Mouse (Mus musculus): Measurements from ENCODE around the gene Llph. TPM values are rescaled to one million over a fixed set of nuclear protein-coding genes. Genes with fewer than 3 reads are reported as not detected.

Llph gene
- polyA plus RNA-seq, 1 experiment from 2014 or later = 68.1 TPM

- Histone ChIP-seq H3K4me3 (peak overlapping the region; percentile 23; the same call in 1 of the 2 replicates), H3K4me1 (peaks cover 7% of the 10 kb centered on the region; the same call in 1 of the 2 replicates), H3K27ac (replicated peaks) (peak overlapping the region; percentile 5; the same call in 1 of the 2 replicates), H3K27me3 (replicated peaks; ENCODE audit: low read depth, poor library complexity, severe bottlenecking) (no peaks in the 10 kb centered on the region), H3K9me3 (no peaks in the 10 kb centered on the region), H3K36me3 (replicated peaks) (peaks cover 39% of the 10 kb centered on the region)
- peak; percentile 76 for DNase-seq (ENCODE audit: low spot score)
- 32% methylated on average over 18 of the region's 18 CpGs for WGBS
Measured at GRCm38 (mm10) chr10:120233655-120234367, 6.9 kb downstream of the Llph start.

DNA sequence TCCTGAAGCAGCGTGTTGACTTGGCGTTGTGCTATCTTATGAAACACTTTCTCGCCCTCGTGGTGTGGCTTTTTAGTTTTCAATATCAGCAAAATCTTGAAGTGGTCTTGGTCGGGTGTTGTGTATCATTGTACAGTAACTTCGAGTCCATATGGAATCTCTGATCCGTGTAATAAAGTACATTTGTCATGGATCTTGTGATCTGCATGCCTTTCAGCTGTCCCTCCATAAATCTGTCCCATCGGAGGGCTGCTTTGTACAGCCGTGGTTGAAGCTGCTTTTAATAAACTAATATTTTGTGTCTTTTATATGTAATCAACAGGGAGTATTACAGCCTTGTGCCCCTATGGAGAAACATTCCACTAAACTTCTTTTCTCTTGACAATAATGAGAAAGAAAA, 10.0 kb downstream of the Llph start:
- no peak for DNase-seq (ENCODE audit: low spot score)
- Histone ChIP-seq H3K9me3 (no peaks in the 10 kb centered on the region), H3K27me3 (replicated peaks; ENCODE audit: low read depth, poor library complexity, severe bottlenecking) (no peaks in the 10 kb centered on the region), H3K36me3 (replicated peaks) (peaks cover 11% of the 10 kb centered on the region; the same call in 1 of the 2 replicates), H3K4me1 (peaks cover 34% of the 10 kb centered on the region), H3K4me3 (no peak overlapping the region), H3K27ac (replicated peaks) (no peak overlapping the region)
- 87% methylated on average over 9 of the region's 9 CpGs for WGBS

DNA sequence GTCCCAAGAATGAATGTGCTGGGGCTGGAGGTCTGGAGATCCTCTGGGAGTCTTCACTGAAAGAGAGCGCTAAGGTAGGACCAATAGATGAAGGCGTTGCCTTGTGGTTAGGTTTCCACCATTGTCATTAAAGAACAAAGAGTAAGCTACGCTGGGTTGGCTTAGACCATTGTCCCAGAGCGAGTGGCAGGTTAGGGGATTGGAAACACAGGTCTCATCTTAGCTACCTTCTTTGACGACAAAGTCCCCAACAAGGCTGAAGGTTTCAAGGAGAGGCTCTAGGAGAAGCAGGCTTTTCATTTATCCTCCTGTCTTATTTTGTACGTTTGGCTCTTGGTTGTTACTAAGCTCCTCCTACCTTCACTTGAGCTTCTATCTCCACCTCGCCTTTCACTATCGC, 11.4 kb downstream of the Llph start:
- WGBS = 90% methylated on average over 8 of the region's 8 CpGs
- Histone ChIP-seq H3K27ac (replicated peaks) (no peak overlapping the region), H3K27me3 (replicated peaks; ENCODE audit: low read depth, poor library complexity, severe bottlenecking) (no peaks in the 10 kb centered on the region), H3K9me3 (no peaks in the 10 kb centered on the region), H3K4me1 (peaks cover 48% of the 10 kb centered on the region), H3K36me3 (replicated peaks) (no peaks in the 10 kb centered on the region), H3K4me3 (no peak overlapping the region)
- no peak for DNase-seq (ENCODE audit: low spot score)

GRCm38 (mm10) chr10:120239476-120239875, 12.6 kb downstream of the Llph start:
- DNase-seq (ENCODE audit: low spot score) = no peak
- WGBS = 59% methylated on average over 6 of the region's 6 CpGs
- Histone ChIP-seq H3K9me3 (no peaks in the 10 kb centered on the region), H3K27ac (replicated peaks) (no peak overlapping the region; the same call in 1 of the 2 replicates), H3K27me3 (replicated peaks; ENCODE audit: low read depth, poor library complexity, severe bottlenecking) (no peaks in the 10 kb centered on the region), H3K36me3 (replicated peaks) (no peaks in the 10 kb centered on the region), H3K4me3 (no peak overlapping the region), H3K4me1 (peaks cover 49% of the 10 kb centered on the region)

DNA sequence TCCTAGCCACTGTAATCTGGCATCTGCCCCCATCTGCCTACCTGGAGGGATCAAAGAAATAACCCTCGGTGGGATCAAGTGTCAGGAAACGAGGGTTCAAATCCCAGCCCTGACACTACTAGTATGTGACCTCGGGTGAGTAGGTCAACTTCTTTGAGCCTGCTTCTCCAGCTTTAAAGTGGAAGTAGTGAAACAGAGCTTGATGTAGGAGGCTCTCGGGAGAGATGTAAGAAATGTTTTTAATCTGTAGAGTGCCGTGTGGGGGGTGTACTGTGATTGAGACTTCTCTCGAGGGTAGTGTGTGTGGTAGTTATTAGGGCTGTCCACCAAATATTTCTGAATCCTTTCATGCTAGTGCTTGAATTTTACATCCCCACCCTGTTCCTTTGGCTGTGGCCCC, 15.6 kb downstream of the Llph start:
- WGBS = 28% methylated on average over 6 of the region's 6 CpGs
- Histone ChIP-seq H3K4me3 (no peak overlapping the region), H3K9me3 (no peaks in the 10 kb centered on the region), H3K4me1 (peaks cover 65% of the 10 kb centered on the region), H3K27ac (replicated peaks) (peak overlapping the region; percentile 68), H3K36me3 (replicated peaks) (no peaks in the 10 kb centered on the region), H3K27me3 (replicated peaks; ENCODE audit: low read depth, poor library complexity, severe bottlenecking) (no peaks in the 10 kb centered on the region)
- peak; percentile 59 for DNase-seq (ENCODE audit: low spot score)

GRCm38 (mm10) chr10:120245681-120246080, 18.8 kb downstream of the Llph start:
- Histone ChIP-seq H3K4me3 (no peak overlapping the region), H3K9me3 (no peaks in the 10 kb centered on the region), H3K4me1 (peaks cover 62% of the 10 kb centered on the region), H3K27me3 (replicated peaks; ENCODE audit: low read depth, poor library complexity, severe bottlenecking) (no peaks in the 10 kb centered on the region), H3K27ac (replicated peaks) (0 out of 2 replicates have a peak overlapping the region, but pooled peaks have one; percentile 87), H3K36me3 (replicated peaks) (no peaks in the 10 kb centered on the region)
- WGBS = 67% methylated on average over 5 of the region's 5 CpGs
- DNase-seq (ENCODE audit: low spot score) = no peak

GRCm38 (mm10) chr10:120246994-120247750, 20.3 kb downstream of the Llph start:
- H3K27ac ChIP-seq (replicated peaks) = peak overlapping the region; percentile 87
- 46% methylated on average over 9 of the region's 9 CpGs for WGBS
- peak overlapping the region; percentile 30 for H3K4me3 ChIP-seq
- no peaks in the 10 kb centered on the region for H3K9me3 ChIP-seq
- H3K27me3 ChIP-seq (replicated peaks; ENCODE audit: low read depth, poor library complexity, severe bottlenecking) = no peaks in the 10 kb centered on the region
- no peaks in the 10 kb centered on the region for H3K36me3 ChIP-seq (replicated peaks)
- peak; percentile 66 for DNase-seq (ENCODE audit: low spot score)
- peaks cover 58% of the 10 kb centered on the region for H3K4me1 ChIP-seq

- Histone ChIP-seq H3K4me1 (peaks cover 62% of the 10 kb centered on the region), H3K36me3 (replicated peaks) (no peaks in the 10 kb centered on the region), H3K4me3 (no peak overlapping the region), H3K9me3 (no peaks in the 10 kb centered on the region), H3K27ac (replicated peaks) (no peak overlapping the region), H3K27me3 (replicated peaks; ENCODE audit: low read depth, poor library complexity, severe bottlenecking) (no peaks in the 10 kb centered on the region)
- no peak for DNase-seq (ENCODE audit: low spot score)
- 60% methylated on average over 11 of the region's 11 CpGs for WGBS
Measured at GRCm38 (mm10) chr10:120250911-120251683, 24.2 kb downstream of the Llph start.

DNA sequence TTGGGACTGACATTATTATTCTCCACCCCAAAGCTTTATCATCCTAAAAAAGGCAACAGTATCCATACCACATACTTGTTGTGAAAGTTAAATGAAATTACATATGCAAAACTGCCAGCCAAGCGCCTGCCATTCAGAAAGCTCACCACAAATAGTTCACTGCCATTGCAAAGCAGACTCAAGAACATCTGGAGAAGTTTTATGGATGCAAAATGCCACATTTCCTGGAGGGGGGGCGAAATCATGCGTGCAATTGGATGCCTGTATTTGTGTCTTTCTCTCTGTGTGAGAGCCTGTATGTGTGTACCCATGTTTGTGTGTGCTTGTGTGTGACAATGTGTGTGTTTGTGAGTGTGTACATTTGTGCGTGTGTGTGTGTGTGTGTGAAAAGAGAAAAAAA, 24.9 kb downstream of the Llph start:
- no peaks in the 10 kb centered on the region for H3K9me3 ChIP-seq
- 76% methylated on average over 4 of the region's 4 CpGs for WGBS
- peaks cover 55% of the 10 kb centered on the region for H3K4me1 ChIP-seq
- no peak overlapping the region for H3K4me3 ChIP-seq
- peak overlapping the region; percentile 65 for H3K27ac ChIP-seq (replicated peaks)
- no peaks in the 10 kb centered on the region for H3K36me3 ChIP-seq (replicated peaks)
- no peak for DNase-seq (ENCODE audit: low spot score)
- no peaks in the 10 kb centered on the region for H3K27me3 ChIP-seq (replicated peaks; ENCODE audit: low read depth, poor library complexity, severe bottlenecking)

DNA sequence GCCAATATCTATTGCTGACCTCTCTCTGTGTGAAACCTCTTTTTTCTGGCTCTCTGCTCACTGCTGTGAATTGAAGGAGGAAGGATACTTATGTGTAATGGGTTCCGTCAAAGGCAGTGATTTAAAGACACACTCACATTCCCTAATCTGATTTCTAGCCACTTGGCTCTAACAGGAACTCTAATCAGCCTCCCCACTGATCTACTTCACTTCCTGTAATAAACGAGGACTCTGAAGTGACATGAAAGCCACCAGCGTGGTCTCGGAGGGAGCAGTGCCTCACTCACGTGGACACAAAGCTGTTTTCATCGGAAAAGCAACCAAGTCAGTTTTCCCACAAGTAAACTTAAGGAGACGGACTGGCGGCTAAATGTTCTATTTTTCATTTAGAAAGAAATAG, 25.9 kb downstream of the Llph start:
- Histone ChIP-seq H3K4me3 (no peak overlapping the region), H3K36me3 (replicated peaks) (no peaks in the 10 kb centered on the region), H3K27ac (replicated peaks) (peak overlapping the region; percentile 78), H3K4me1 (peaks cover 49% of the 10 kb centered on the region), H3K9me3 (no peaks in the 10 kb centered on the region), H3K27me3 (replicated peaks; ENCODE audit: low read depth, poor library complexity, severe bottlenecking) (no peaks in the 10 kb centered on the region)
- WGBS = 44% methylated on average over 8 of the region's 8 CpGs
- no peak for DNase-seq (ENCODE audit: low spot score)

GRCm38 (mm10) chr10:120257231-120257630, 30.4 kb downstream of the Llph start:
- 37% methylated on average over 11 of the region's 11 CpGs for WGBS
- Histone ChIP-seq H3K36me3 (replicated peaks) (no peaks in the 10 kb centered on the region), H3K4me1 (peaks cover 38% of the 10 kb centered on the region), H3K9me3 (no peaks in the 10 kb centered on the region), H3K27me3 (replicated peaks; ENCODE audit: low read depth, poor library complexity, severe bottlenecking) (no peaks in the 10 kb centered on the region), H3K4me3 (no peak overlapping the region), H3K27ac (replicated peaks) (no peak overlapping the region)
- peak; percentile 60 for DNase-seq (ENCODE audit: low spot score)

- Histone ChIP-seq H3K4me3 (no peak overlapping the region), H3K36me3 (replicated peaks) (no peaks in the 10 kb centered on the region), H3K9me3 (0 out of 2 replicates have a peak, but pooled peaks cover 4% of the 10 kb centered on the region), H3K4me1 (peaks cover 28% of the 10 kb centered on the region), H3K27ac (replicated peaks) (peak overlapping the region; percentile 54; the same call in 1 of the 2 replicates), H3K27me3 (replicated peaks; ENCODE audit: low read depth, poor library complexity, severe bottlenecking) (no peaks in the 10 kb centered on the region)
- WGBS = 80% methylated on average over 12 of the region's 12 CpGs
- DNase-seq (ENCODE audit: low spot score) = no peak
Measured at GRCm38 (mm10) chr10:120267790-120268189, 40.9 kb downstream of the Llph start.

All from embryonic facial prominence, embryonic 10.5 days (tissue).